In the genomic region with DNA sequence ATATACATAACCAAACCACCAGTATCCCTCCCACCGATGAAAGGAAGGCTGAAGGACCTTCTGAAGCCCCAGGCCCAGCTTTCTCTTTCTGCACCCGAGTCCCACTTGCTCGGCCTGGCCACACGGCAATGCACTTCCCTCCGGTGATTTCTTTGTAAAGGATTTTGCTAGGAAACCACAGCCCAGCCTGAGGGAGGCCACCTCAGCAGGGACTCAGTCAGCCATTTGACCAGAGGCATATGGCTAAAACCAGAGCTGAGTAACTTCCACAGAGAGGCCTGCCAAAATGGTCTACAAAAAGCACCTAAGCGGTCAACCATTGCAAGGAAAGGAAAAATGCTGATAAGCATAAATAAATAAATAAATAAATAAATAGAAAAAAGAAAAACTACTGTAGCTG, we compare ENCODE assay signal across 20 mouse cellular contexts. TPM values are rescaled to one million over a fixed set of nuclear protein-coding genes. Genes with fewer than 3 reads are reported as not detected.
DNase-seq lines count a peak whose midpoint lies in the region; ATAC-seq and TF ChIP-seq lines count a peak whose summit lies in the region.
"Had no signal": no experiment of that assay in that cellular context is flagged by ENCODE, and none has a peak within 500 bp of the region (broad histone marks: within the 10 kb centered on the region; RNA-seq: fewer than 3 reads in every experiment).

No protein-coding gene starts in this region.

- H3K4me1 ChIP-seq in heart, embryonic 10.5 days, result peaks cover 5% of the 10 kb centered on the region; the same call in 1 of the 2 replicates

- no peak overlapping the region for H3K27ac ChIP-seq in heart, embryonic 10.5 days

- peak; percentile 88 for ATAC-seq in Patski
- ATAC-seq: activated CD4-positive, CD25-positive, alpha-beta regulatory T cell, adult 4 months; CD4-positive, CD25-positive, alpha-beta regulatory T cell, adult 4 months had no signal

- DNase-seq in 416B (ENCODE audit: low read depth) (peak; percentile 23), Patski (ENCODE audit: low read depth, low spot score) (peak; percentile 59)
- no peak for DNase-seq in heart, embryonic 10.5 days (ENCODE audit: low spot score)
- no peak for DNase-seq in heart, adult 11 months
- DNase-seq: adrenal gland, adult 2 months; adrenal gland, adult 8-10 months; adrenal gland, postnatal 10 days; adrenal gland, postnatal 14 days; adrenal gland, postnatal 25 days; adrenal gland, postnatal 36 days; B cell, adult 2 months; cerebellum, adult 11 months; cerebellum, adult 11-12 months; cerebellum, adult 18-20 months; cerebellum, adult 2 months; cerebellum, adult 8-10 months had no signal

- no peak for TF ChIP-seq CTCF in Patski (IDR thresholded peaks at IDR 0.05)

- CTCF ChIA-PET in Patski (lab: Charles Lee), result interaction anchor here (0.8 to 1.5 kb wide), 5 partner anchors 9 to 104 kb away, joined by 3 to 5 read pairs (median 3); no protein-coding TSS in a partner anchor

- no peak overlapping the region for H3K4me3 ChIP-seq in heart, embryonic 10.5 days

- POLR2A ChIA-PET in Patski (lab: Charles Lee), result interaction anchor here (0.6 to 1.5 kb wide), 3 partner anchors 8 to 82 kb away, joined by 3 to 4 read pairs (median 3); no protein-coding TSS in a partner anchor

- H3K9me3 ChIP-seq in heart, embryonic 10.5 days, result no peaks in the 10 kb centered on the region
- H3K9me3 ChIP-seq: G1E had no signal

- H3K27me3 ChIP-seq in Patski, result no peaks in the 10 kb centered on the region
- no peaks in the 10 kb centered on the region for H3K27me3 ChIP-seq in heart, embryonic 10.5 days (ENCODE audit: insufficient read depth, poor library complexity, severe bottlenecking)
- H3K27me3 ChIP-seq: CH12.LX had no signal

- in situ Hi-C loops in Patski (cut with MboI; ENCODE audit: low pct_unique_long_range_greater_than_20kb), result no loop called here

- WGBS in heart, embryonic 10.5 days, result 32% methylated on average over 6 of the region's 6 CpGs

- H3K36me3 ChIP-seq in heart, embryonic 10.5 days, result no peaks in the 10 kb centered on the region
- H3K36me3 ChIP-seq: G1E had no signal

RNA-seq across cellular contexts. Expression of a gene that starts 49.0 kb away (rescaled TPM):
- polyA plus RNA-seq in Patski (2021), result 28.8 TPM
- polyA plus RNA-seq in heart, embryonic 10.5 days (2016; fragmentation: Nextera tagmentation; extraction: Ambion mirVana), result 29.6 and 39.9 TPM in 2 replicates

RNA-seq across cellular contexts. Expression of a gene that starts 49.2 kb away (rescaled TPM):
- 2.4 TPM for polyA plus RNA-seq in Patski (2021)
- 2.9 and 4.8 TPM in 2 replicates for polyA plus RNA-seq in heart, embryonic 10.5 days (2016; fragmentation: Nextera tagmentation; extraction: Ambion mirVana)
- polyA plus RNA-seq: activated CD4-positive, CD25-positive, alpha-beta regulatory T cell, adult 4 months; CD4-positive, CD25-positive, alpha-beta regulatory T cell, adult 4 months had no signal

Comparison
In these comparisons a context has a peak if more than half of its experiments do, and no peak if none do; other contexts are left out.
1. DNase-seq: peak in 416B (single experiment) and Patski (single experiment); none in heart, embryonic 10.5 days (single experiment) and heart, adult 11 months (single experiment).